Mouse (Mus musculus) erythroblast, embryonic 14.5 days (primary cell): ENCODE data around the gene Olfr32.
"Not testable (repeated sequence)": the region's sequence is repeated elsewhere in the genome, so short reads cannot be mapped to it uniquely, and the experiment has no call there.

ENCODE experiments used
- GATA1 ChIP-seq: IDR thresholded peaks from 2 replicates; pipeline ENCODE4 v1.6.1; 2012; ENCODE audit warnings: low read length, inconsistent platforms, mixed read lengths
- TAL1 ChIP-seq: IDR thresholded peaks from 3 replicates; pipeline ENCODE4 v1.6.1; 2012; ENCODE audit warnings: low read length, inconsistent platforms, mixed read lengths

GRCm38 (mm10) chr2:90187082-90187481 lies 45.0 kb upstream of the Olfr32 start:
- TF ChIP-seq GATA1, TAL1: not testable (repeated sequence)
